Mouse (Mus musculus): ENCODE measurements around the gene Zfp335. TPM values are rescaled to one million over a fixed set of nuclear protein-coding genes. Genes with fewer than 3 reads are reported as not detected.

Zfp335 gene
- polyA plus RNA-seq, 1 experiment from 2014 or later = 16.2 TPM

DNA sequence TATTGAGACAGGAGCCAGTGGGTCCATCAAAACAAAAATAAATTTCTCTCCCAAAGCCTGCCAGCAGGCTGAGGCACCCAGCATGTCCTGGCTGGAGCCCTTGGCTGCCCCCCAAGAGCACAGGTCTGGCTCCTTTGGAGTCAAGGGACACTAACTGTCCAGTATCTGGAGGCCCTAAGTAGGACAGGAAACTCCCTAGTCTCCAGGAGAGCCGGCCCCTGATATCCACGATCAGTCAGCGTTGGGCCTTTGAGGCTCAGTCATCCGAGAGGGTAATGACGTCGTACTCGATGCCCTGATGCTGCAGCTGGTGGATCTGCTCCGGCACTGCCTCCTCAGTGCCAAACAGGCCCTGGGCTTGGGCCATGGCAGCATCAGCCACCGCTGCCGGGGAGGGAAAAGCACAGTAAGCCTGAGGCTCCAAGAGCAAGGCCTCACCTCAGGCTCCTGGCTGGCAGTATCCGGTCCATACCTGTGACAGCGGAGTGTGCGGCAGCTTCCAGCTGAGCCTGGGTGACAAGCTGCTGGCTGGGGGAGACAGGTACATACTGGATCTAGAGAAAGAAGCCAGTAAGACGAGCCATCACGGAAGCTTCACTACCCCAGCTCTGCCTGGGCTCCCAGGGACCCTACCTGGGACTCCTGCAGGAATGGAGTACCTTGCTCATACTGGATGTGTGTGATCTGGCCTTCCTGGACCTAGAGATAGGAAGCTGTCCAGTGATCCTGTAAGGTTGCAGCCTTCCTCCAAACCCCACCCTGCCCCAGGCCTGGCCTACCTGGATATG is 19.5 kb downstream of the Zfp335 start:
- no peak overlapping the region for H3K4me3 ChIP-seq (ENCODE audit: low read depth, low read length)
- no peak for ATAC-seq
- peaks cover 76% of the 10 kb centered on the region for H3K36me3 ChIP-seq (ENCODE audit: control insufficient read depth, insufficient read depth, low read length)
- 87% methylated on average over 15 of the region's 15 CpGs for WGBS
- H3K4me1 ChIP-seq (ENCODE audit: control insufficient read depth, insufficient read depth, low read length) = no peaks in the 10 kb centered on the region
- no peak overlapping the region for H3K27ac ChIP-seq (ENCODE audit: low read length)
- no peak overlapping the region for H3K4me2 ChIP-seq (ENCODE audit: low read length)
- no peaks in the 10 kb centered on the region for H3K9me3 ChIP-seq (replicated peaks; ENCODE audit: control insufficient read depth, low read length, poor library complexity, severe bottlenecking)
- no peak overlapping the region for H3K9ac ChIP-seq (ENCODE audit: low read depth, low read length)
- no peaks in the 10 kb centered on the region for H3K27me3 ChIP-seq (ENCODE audit: control insufficient read depth, insufficient read depth, low read depth, low read length)

DNA sequence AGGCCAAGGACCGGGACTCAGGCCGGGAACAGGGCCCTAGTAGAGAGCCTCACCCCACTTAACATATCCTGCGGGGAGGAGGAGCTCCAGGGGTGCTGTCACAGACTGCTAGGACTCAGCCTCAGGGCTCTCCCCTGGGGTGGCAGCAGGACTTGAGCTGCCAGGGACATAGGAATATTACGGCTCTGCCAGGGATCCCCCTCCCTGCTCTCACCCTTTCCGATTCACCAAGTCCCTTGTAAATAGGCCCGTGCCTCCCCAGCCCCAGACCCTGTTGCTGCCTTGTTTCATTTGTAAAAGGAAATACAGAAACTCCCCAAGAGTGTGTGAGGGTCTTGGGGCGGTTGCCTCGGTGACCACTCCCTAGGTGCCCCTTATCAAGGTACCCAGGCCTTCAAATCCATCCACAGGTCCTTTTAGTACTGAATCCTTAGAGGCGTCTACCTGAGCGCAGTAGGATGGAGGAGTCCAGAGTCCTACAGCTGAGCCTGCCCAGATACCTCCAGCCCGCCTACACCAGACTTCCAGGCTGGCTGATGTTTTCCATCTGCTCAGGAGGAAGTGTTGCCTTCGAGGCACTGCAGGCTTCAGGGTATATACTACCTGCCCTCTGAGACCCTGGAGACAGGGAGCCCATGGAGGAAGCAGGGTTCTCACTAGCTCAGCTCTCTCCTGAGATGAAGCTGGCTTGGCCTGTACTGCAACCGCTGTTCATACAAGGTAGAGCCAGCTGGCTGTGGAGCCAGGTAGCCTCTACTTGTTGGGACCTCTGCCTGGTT is 20.3 kb downstream of the Zfp335 start:
- Histone ChIP-seq H3K9me3 (replicated peaks; ENCODE audit: control insufficient read depth, low read length, poor library complexity, severe bottlenecking) (no peaks in the 10 kb centered on the region), H3K9ac (ENCODE audit: low read depth, low read length) (no peak overlapping the region), H3K27me3 (ENCODE audit: control insufficient read depth, insufficient read depth, low read depth, low read length) (no peaks in the 10 kb centered on the region), H3K4me2 (ENCODE audit: low read length) (no peak overlapping the region), H3K4me3 (ENCODE audit: low read depth, low read length) (no peak overlapping the region), H3K36me3 (ENCODE audit: control insufficient read depth, insufficient read depth, low read length) (peaks cover 78% of the 10 kb centered on the region), H3K4me1 (ENCODE audit: control insufficient read depth, insufficient read depth, low read length) (no peaks in the 10 kb centered on the region), H3K27ac (ENCODE audit: low read length) (no peak overlapping the region)
- 88% methylated on average over 13 of the region's 13 CpGs for WGBS
- no peak for ATAC-seq

DNA sequence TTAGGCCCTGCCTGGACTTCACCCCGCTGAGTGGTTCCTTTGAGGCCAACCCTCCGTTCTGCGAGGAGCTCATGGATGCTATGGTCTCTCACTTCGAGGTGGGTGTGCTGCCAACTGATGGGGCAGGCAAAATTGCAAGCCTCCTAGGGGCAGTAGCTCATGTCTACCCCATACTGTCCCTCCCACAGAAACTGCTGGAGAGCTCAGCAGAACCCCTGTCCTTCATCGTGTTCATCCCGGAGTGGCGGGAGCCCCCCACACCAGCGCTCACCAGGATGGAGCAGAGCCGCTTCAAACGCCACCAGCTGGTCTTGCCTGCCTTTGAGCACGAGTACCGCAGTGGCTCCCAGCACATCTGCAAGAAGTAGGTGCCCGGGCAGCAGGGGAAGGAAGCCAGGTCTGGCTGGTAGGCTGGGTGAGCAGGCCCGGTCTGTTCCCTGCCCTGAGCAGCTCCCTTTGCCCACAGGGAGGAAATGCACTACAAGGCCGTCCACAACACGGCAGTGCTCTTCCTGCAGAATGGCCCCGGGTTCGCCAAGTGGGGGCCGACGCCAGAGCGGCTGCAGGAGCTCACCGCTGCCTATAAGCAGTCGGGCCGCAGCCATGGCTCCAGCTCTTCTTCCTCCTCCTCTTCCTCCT is 21.0 kb downstream of the Zfp335 start:
- 93% methylated on average over 23 of the region's 24 CpGs for WGBS
- no peaks in the 10 kb centered on the region for H3K27me3 ChIP-seq (ENCODE audit: control insufficient read depth, insufficient read depth, low read depth, low read length)
- ATAC-seq = no peak
- peaks cover 77% of the 10 kb centered on the region for H3K36me3 ChIP-seq (ENCODE audit: control insufficient read depth, insufficient read depth, low read length)
- H3K4me1 ChIP-seq (ENCODE audit: control insufficient read depth, insufficient read depth, low read length) = peaks cover 3% of the 10 kb centered on the region; the same call in 1 of the 2 replicates
- H3K9me3 ChIP-seq (replicated peaks; ENCODE audit: control insufficient read depth, low read length, poor library complexity, severe bottlenecking) = no peaks in the 10 kb centered on the region
- H3K9ac ChIP-seq (ENCODE audit: low read depth, low read length) = no peak overlapping the region
- H3K4me2 ChIP-seq (ENCODE audit: low read length) = no peak overlapping the region
- no peak overlapping the region for H3K4me3 ChIP-seq (ENCODE audit: low read depth, low read length)
- no peak overlapping the region for H3K27ac ChIP-seq (ENCODE audit: low read length)

DNA sequence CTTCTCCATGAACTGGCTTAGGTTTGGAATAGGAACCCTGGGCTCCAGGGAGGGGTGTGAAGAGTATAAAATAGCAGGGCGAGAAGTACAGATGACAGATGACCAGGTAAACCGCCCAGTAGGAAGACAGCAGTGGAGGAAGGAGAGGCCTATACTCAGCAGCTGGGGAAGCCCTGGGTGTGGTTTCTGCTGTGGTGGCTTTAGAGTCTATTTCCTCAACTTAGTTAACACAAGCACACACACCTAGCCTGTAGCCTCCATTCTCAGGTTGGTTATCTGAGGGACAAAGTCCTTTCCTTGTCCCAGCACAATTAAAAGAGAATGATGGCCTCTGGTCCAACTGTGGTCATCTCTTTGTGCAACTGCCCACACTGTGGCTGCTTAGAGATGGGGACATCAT is 21.6 kb downstream of the Zfp335 start:
- H3K36me3 ChIP-seq (ENCODE audit: control insufficient read depth, insufficient read depth, low read length) = peaks cover 77% of the 10 kb centered on the region
- no peak overlapping the region for H3K9ac ChIP-seq (ENCODE audit: low read depth, low read length)
- peaks cover 3% of the 10 kb centered on the region; the same call in 1 of the 2 replicates for H3K4me1 ChIP-seq (ENCODE audit: control insufficient read depth, insufficient read depth, low read length)
- no peak for ATAC-seq
- no peak overlapping the region for H3K4me2 ChIP-seq (ENCODE audit: low read length)
- H3K9me3 ChIP-seq (replicated peaks; ENCODE audit: control insufficient read depth, low read length, poor library complexity, severe bottlenecking) = no peaks in the 10 kb centered on the region
- no peak overlapping the region for H3K27ac ChIP-seq (ENCODE audit: low read length)
- no peak overlapping the region for H3K4me3 ChIP-seq (ENCODE audit: low read depth, low read length)
- 95% methylated on average over 2 of the region's 2 CpGs for WGBS
- no peaks in the 10 kb centered on the region for H3K27me3 ChIP-seq (ENCODE audit: control insufficient read depth, insufficient read depth, low read depth, low read length)

DNA sequence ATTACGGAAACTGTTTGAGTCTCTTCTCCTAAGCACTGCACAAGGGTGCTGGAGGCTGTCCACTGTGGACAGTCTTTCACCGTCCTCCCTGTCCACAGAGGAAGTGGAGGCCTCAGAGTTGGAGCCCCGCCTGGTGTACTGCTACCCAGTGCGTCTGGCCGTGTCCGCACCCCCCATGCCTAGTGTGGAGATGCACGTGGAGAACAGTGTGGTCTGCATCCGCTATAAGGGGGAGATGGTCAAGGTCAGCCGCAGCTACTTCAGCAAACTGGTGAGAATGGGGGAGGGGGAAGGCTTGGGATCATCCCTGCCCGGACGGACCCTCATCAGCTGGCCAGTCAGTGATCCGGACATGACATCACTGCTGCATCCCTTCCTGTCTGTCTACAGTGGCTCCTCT is 22.6 kb downstream of the Zfp335 start:
- 87% methylated on average over 12 of the region's 12 CpGs for WGBS
- Histone ChIP-seq H3K4me3 (ENCODE audit: low read depth, low read length) (no peak overlapping the region), H3K27ac (ENCODE audit: low read length) (no peak overlapping the region), H3K9ac (ENCODE audit: low read depth, low read length) (no peak overlapping the region), H3K36me3 (ENCODE audit: control insufficient read depth, insufficient read depth, low read length) (peaks cover 78% of the 10 kb centered on the region), H3K4me1 (ENCODE audit: control insufficient read depth, insufficient read depth, low read length) (peaks cover 3% of the 10 kb centered on the region; the same call in 1 of the 2 replicates), H3K27me3 (ENCODE audit: control insufficient read depth, insufficient read depth, low read depth, low read length) (no peaks in the 10 kb centered on the region), H3K4me2 (ENCODE audit: low read length) (no peak overlapping the region), H3K9me3 (replicated peaks; ENCODE audit: control insufficient read depth, low read length, poor library complexity, severe bottlenecking) (no peaks in the 10 kb centered on the region)
- ATAC-seq = no peak

DNA sequence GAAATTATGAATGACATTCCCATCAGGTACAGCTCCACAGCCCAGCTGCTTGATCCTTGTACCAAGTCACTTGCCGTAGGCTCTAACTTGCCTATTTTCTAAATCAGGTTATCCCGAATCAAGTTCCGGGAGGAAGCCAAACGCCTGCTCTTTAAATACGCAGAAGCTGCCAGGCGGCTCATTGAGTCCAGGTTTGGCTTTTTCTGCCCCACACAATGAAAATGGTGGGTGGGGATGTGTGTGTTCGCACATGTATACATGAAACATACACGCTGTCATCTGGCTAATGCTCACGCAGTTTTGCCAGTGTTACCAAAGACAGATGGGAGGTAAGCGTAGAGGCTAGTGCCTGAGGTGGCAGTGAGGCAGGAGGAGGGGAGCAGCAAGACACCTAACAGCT is 24.9 kb downstream of the Zfp335 start:
- ATAC-seq = no peak
- 87% methylated on average over 10 of the region's 10 CpGs for WGBS
- Histone ChIP-seq H3K27me3 (ENCODE audit: control insufficient read depth, insufficient read depth, low read depth, low read length) (no peaks in the 10 kb centered on the region), H3K4me3 (ENCODE audit: low read depth, low read length) (no peak overlapping the region), H3K27ac (ENCODE audit: low read length) (no peak overlapping the region), H3K36me3 (ENCODE audit: control insufficient read depth, insufficient read depth, low read length) (peaks cover 61% of the 10 kb centered on the region), H3K9ac (ENCODE audit: low read depth, low read length) (0 out of 2 replicates have a peak overlapping the region, but pooled peaks have one; percentile 10), H3K4me1 (ENCODE audit: control insufficient read depth, insufficient read depth, low read length) (peaks cover 3% of the 10 kb centered on the region; the same call in 1 of the 2 replicates), H3K4me2 (ENCODE audit: low read length) (no peak overlapping the region), H3K9me3 (replicated peaks; ENCODE audit: control insufficient read depth, low read length, poor library complexity, severe bottlenecking) (no peaks in the 10 kb centered on the region)

DNA sequence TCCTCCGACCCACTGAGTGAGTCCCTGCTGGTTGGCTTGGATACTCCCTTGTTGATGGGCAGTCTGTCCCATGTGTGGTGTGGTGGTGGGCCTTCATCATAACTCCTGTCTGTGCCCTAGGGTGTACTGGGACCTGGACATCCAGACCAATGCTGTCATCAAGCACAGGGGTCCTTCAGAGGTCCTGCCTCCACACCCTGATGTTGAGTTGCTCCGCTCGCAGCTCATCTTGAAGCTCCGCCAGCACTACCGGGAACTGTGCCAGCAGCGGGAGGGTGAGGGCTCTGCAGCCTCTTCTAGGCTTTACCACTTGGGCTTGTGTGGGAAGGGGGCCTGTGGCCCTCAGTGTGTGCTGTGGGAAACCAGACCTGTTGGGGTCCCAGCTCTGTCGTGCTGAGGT is 25.8 kb downstream of the Zfp335 start:
- WGBS = 70% methylated on average over 7 of the region's 7 CpGs

DNA sequence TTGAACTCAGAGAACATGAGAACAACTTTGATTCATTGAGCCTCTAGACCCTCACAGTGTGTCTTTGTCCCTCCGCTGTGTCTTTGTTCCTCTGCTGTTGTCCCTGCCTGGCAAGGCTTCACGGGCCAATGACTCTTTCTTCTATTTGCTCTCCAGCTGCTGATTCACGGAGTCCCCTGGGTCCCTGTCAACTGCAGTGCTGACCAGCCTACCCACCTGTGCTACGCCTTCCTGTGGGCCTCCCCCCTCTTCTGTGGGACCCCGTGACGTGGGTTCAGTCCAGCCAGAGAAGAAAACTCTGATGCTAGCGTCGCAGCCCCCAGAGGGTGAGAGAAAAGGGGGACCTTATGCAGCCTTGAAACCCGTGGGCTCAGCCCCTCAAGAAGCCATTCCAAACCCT is 28.9 kb downstream of the Zfp335 start:
- no peak for ATAC-seq
- no peak overlapping the region for H3K27ac ChIP-seq (ENCODE audit: low read length)
- no peak overlapping the region for H3K4me3 ChIP-seq (ENCODE audit: low read depth, low read length)
- no peaks in the 10 kb centered on the region for H3K9me3 ChIP-seq (replicated peaks; ENCODE audit: control insufficient read depth, low read length, poor library complexity, severe bottlenecking)
- no peaks in the 10 kb centered on the region for H3K27me3 ChIP-seq (ENCODE audit: control insufficient read depth, insufficient read depth, low read depth, low read length)
- no peak overlapping the region for H3K4me2 ChIP-seq (ENCODE audit: low read length)
- 29% methylated on average over 9 of the region's 9 CpGs for WGBS
- peaks cover 19% of the 10 kb centered on the region for H3K4me1 ChIP-seq (ENCODE audit: control insufficient read depth, insufficient read depth, low read length)
- peaks cover 32% of the 10 kb centered on the region for H3K36me3 ChIP-seq (ENCODE audit: control insufficient read depth, insufficient read depth, low read length)
- no peak overlapping the region for H3K9ac ChIP-seq (ENCODE audit: low read depth, low read length)

More for the DNA sequence above, 25.8 kb downstream of the Zfp335 start:
- Histone ChIP-seq H3K9ac (ENCODE audit: low read depth, low read length) (no peak overlapping the region), H3K27ac (ENCODE audit: low read length) (peak overlapping the region; percentile 53; the same call in 1 of the 2 replicates), H3K4me3 (ENCODE audit: low read depth, low read length) (no peak overlapping the region), H3K4me2 (ENCODE audit: low read length) (no peak overlapping the region), H3K9me3 (replicated peaks; ENCODE audit: control insufficient read depth, low read length, poor library complexity, severe bottlenecking) (no peaks in the 10 kb centered on the region), H3K27me3 (ENCODE audit: control insufficient read depth, insufficient read depth, low read depth, low read length) (no peaks in the 10 kb centered on the region), H3K4me1 (ENCODE audit: control insufficient read depth, insufficient read depth, low read length) (peaks cover 5% of the 10 kb centered on the region), H3K36me3 (ENCODE audit: control insufficient read depth, insufficient read depth, low read length) (peaks cover 53% of the 10 kb centered on the region)
- ATAC-seq = no peak
